Comparison of ENCODE assay signal across 8 mouse cellular contexts in the genomic region with DNA sequence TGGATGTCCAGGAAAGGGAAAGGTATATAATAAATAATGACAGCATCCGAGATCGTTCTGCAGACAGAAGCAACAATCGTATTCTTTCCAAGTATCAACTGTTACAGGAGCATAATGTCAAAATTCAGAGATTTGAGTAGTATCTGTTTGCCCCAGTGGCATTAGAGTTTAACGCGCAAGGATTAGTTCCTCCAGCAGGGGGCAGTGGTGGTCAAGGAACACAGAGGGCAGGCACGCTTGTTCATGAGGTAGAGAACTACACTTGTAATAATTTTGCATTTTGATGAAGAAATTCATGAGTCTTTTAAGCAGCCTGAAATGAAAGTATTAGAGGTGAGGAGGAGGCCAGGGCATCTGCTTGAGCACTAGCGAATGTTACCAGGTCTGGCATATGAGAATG. TPM values are rescaled to one million over a fixed set of nuclear protein-coding genes. Genes with fewer than 3 reads are reported as not detected.
A peak's percentile ranks its signal among the peaks of the same experiment; 100 is the strongest.
DNase-seq lines count a peak whose midpoint lies in the region; ATAC-seq lines count a peak whose summit lies in the region.

No protein-coding gene starts in this region.

- DNase-seq in ZHBTc4 (ENCODE audit: low read depth, low spot score), result peak; percentile 74
- peak; percentile 51 to 78 for DNase-seq in gastrocnemius, postnatal 36 days
- DNase-seq in layer of hippocampus, adult 8-10 months (ENCODE audit: low spot score in 2 of 2), result peak; percentile 41 to 81
- peak; percentile 90 for DNase-seq in lung, postnatal 36 days
- peak; percentile 38 to 56 for DNase-seq in right cerebral cortex, postnatal 36 days (ENCODE audit: low spot score in 2 of 2)
- DNase-seq in yolk sac, embryonic 10.5 days (ENCODE audit: low spot score), result peak; percentile 45

- intact Hi-C loops in gastrocnemius, postnatal 36 days (cut with DNase I), result loop anchor here (1.0 to 5.0 kb wide), 2 partner anchors 61 to 119 kb away; no protein-coding TSS in a partner anchor

- peak; percentile 88 for ATAC-seq in CD4-positive, CD25-positive, alpha-beta regulatory T cell, adult 4 months
- ATAC-seq in common myeloid progenitor, adult 5-6 weeks (replicated peaks; ENCODE audit: low read depth, poor library complexity, severe bottlenecking), result peak; percentile 86

RNA-seq across cellular contexts. Expression of a gene that starts 15.6 kb away (rescaled TPM):
- under 1 TPM; 0.19 to 0.22 TPM for polyA plus RNA-seq in CD4-positive, CD25-positive, alpha-beta regulatory T cell, adult 4 months (2017; shearing (Covaris generic))
- 0.34 and 0.91 TPM in 2 replicates for total RNA-seq in common myeloid progenitor, adult 5-6 weeks (2017)
- under 1 TPM; 0.07 to 0.10 TPM for total RNA-seq in gastrocnemius, postnatal 36 days (2021)
- total RNA-seq in layer of hippocampus, adult 8-10 months (2022), result 10 to 100 TPM; 32.2 to 36.5 (median 34.6) TPM

Comparison
In these comparisons a context has a peak if more than half of its experiments do, and no peak if none do; other contexts are left out.
1. Peak in every context shown above with its lines: DNase-seq and ATAC-seq.
2. RNA of a gene that starts 15.6 kb away (total RNA-seq): 32.2 to 36.5 TPM in layer of hippocampus, adult 8-10 months; 0.34 to 0.91 TPM in common myeloid progenitor, adult 5-6 weeks and 0.07 to 0.10 TPM in gastrocnemius, postnatal 36 days; every median in the first group is over 10 times any median in the second.